Mouse (Mus musculus) midbrain, embryonic 12.5 days (tissue): Measurements from ENCODE around the gene Olfr38. TPM values are rescaled to one million over a fixed set of nuclear protein-coding genes. Genes with fewer than 3 reads are reported as not detected.
A peak's percentile ranks its signal among the peaks of the same experiment; 100 is the strongest.

ENCODE experiments used
- ATAC-seq: fragments of 200-750 bp; cut with Nextera tagmentation; 2 replicates; pipeline ENCODE4 v1.8.0; 2017; ENCODE audit warnings: low read depth, moderate TSS enrichment, moderate library complexity; ENCODE audit not compliant: low FRiP score
- H3K27ac ChIP-seq: fragments of 300-500 bp; sonication (generic); replicated peaks from 2 replicates; pipeline ENCODE4 v1.5.1; 2016; ENCODE audit warnings: mild to moderate bottlenecking
- H3K27me3 ChIP-seq: fragments of 300-500 bp; sonication (generic); 2 replicates; pipeline ENCODE4 v1.6.1; 2016; ENCODE audit warnings: mild to moderate bottlenecking
- H3K36me3 ChIP-seq: fragments of 300-500 bp; sonication (generic); 2 replicates; pipeline ENCODE4 v1.6.1; 2016
- H3K4me1 ChIP-seq: fragments of 300-500 bp; sonication (generic); 2 replicates; pipeline ENCODE4 v1.6.1; 2016
- H3K4me2 ChIP-seq: fragments of 300-500 bp; sonication (generic); replicated peaks from 2 replicates; pipeline ENCODE4 v1.6.1; 2016; ENCODE audit warnings: mild to moderate bottlenecking, moderate library complexity
- H3K4me3 ChIP-seq: fragments of 300-500 bp; sonication (generic); 2 replicates; pipeline ENCODE4 v1.5.1; 2016; ENCODE audit warnings: mild to moderate bottlenecking
- H3K9ac ChIP-seq: fragments of 300-500 bp; sonication (generic); replicated peaks from 2 replicates; pipeline ENCODE4 v1.6.1; 2016; ENCODE audit warnings: mild to moderate bottlenecking, moderate library complexity
- H3K9me3 ChIP-seq: fragments of 300-500 bp; sonication (generic); 2 replicates; pipeline ENCODE4 v1.6.1; 2016; ENCODE audit warnings: mild to moderate bottlenecking
- WGBS: fragments of 180-500 bp; shearing (Covaris S2); methylation state at CpG from one replicate; pipeline ENCODE4 v1.1.7; 2016; 5-methylcytosine and 5-hydroxymethylcytosine counted together
- polyA plus RNA-seq: library from polyadenylated mRNA; unstranded; fragments of >200 nt; fragmentation: Nextera tagmentation; extraction: Ambion mirVana; gene quantifications from 2 replicates; pipeline ENCODE4 v1.2.1, GENCODE M21; 2016

The Olfr38 gene
- polyA plus RNA-seq: not detected in 2 replicates

GRCm38 (mm10) chr6:42756104-42756503 is at the start of gene Olfr38:
Gene Olfr38, plus strand, starts transcription at chr6:42756404.
- Histone ChIP-seq H3K27me3 (no peaks in the 10 kb centered on the region), H3K9ac (no peak within 1 kb of the TSS), H3K36me3 (no peaks in the 10 kb centered on the region), H3K9me3 (no peaks in the 10 kb centered on the region), H3K27ac (no peak within 1 kb of the TSS), H3K4me1 (no peaks in the 10 kb centered on the region), H3K4me2 (no peak within 1 kb of the TSS), H3K4me3 (no peak within 1 kb of the TSS)
- no peak for ATAC-seq
- WGBS: 71% methylated on average over 1 of the region's 1 CpGs

DNA sequence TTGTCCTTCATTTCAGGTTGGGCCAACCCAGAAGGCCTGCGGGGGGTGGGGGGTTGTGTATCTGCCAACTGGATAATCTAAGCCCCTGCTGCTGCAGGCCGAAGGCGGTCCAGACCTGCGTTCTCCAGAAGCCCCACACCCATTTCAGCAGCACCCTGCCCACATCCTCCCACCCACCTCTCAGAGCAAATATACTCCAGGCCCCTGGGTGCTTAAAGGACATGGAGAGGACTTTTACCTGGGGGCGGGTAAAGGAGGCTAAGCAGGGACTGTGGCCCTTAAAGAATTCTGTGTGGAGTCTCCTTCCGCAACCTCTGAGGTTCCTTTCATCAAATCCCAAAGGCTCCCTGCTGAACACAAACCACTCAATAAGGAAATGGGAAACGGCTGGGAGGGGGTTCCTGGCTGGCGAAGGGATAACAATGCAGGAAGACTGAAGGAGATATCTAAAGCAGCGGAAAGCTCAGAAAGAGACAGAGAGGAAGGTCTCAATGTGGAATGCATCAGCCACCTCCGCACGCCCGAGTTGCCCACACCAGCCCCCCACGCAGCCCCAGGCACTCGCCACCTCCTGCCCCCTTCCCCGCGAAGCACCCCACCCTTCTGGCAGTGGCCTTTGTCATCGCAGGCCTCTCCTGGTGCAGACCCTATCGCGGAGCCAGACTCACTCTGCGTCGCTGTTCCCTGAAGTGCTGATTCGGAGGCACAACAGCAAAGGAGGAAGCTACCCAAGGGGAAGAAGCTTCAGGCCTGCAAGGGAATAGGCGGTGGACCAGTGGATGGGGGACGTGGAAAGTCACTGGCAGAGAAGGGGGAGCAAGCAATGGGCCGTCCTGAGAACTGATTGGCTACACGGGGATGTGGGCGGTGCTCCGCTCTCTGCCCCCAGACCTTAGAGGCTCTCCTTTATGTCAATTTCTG is 46.7 kb upstream of the Olfr38 start, which contains the start of gene Tcaf1:
Gene Tcaf1 (minus strand): TSS at position 798 of the 921 bp plus-strand sequence.
- H3K9me3 ChIP-seq: no peaks in the 10 kb centered on the region
- H3K9ac ChIP-seq: peak within 1 kb of the TSS; percentile 91
- WGBS: under 1% methylated on average over 28 of the region's 28 CpGs
- H3K36me3 ChIP-seq: no peaks in the 10 kb centered on the region
- peak; percentile 99 for ATAC-seq
- H3K4me1 ChIP-seq: peaks cover 15% of the 10 kb centered on the region
- peak within 1 kb of the TSS; percentile 96 for H3K27ac ChIP-seq
- peak within 1 kb of the TSS; percentile 80 for H3K4me3 ChIP-seq
- H3K4me2 ChIP-seq: peak within 1 kb of the TSS; percentile 69
- H3K27me3 ChIP-seq: no peaks in the 10 kb centered on the region

- ATAC-seq: no peak
- H3K27ac ChIP-seq: no peak overlapping the region
- no peak overlapping the region for H3K4me2 ChIP-seq
- H3K27me3 ChIP-seq: no peaks in the 10 kb centered on the region
- 73% methylated on average over 8 of the region's 8 CpGs for WGBS
- H3K4me1 ChIP-seq: peaks cover 4% of the 10 kb centered on the region; the same call in 1 of the 2 replicates
- no peaks in the 10 kb centered on the region for H3K36me3 ChIP-seq
- no peak overlapping the region for H3K9ac ChIP-seq
- no peaks in the 10 kb centered on the region for H3K9me3 ChIP-seq
- H3K4me3 ChIP-seq: no peak overlapping the region
Observed at GRCm38 (mm10) chr6:42714668-42715067, 41.5 kb upstream of the Olfr38 start.

DNA sequence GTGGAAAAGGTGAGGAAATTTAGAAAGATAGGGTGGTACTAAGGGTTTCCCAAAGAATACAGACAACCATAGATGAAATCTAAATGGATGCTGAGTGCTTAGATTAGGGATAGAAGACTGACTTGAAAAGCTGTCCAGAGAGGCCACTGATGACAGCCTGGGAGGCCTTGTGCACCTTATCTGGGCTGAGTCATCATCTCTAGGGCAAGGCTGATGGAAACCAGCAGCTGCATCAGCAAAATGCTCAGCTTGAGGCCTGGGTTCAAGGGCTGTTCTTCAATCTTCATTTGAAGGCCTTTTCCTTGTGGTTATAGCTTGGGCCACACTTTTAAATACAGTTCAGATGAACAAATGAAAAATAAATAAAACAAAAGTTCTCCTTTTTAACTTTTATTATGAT is 38.2 kb upstream of the Olfr38 start:
- Histone ChIP-seq H3K9ac (no peak overlapping the region), H3K27ac (no peak overlapping the region), H3K4me3 (no peak overlapping the region), H3K9me3 (no peaks in the 10 kb centered on the region), H3K36me3 (no peaks in the 10 kb centered on the region), H3K4me1 (peaks cover 4% of the 10 kb centered on the region; the same call in 1 of the 2 replicates), H3K27me3 (no peaks in the 10 kb centered on the region), H3K4me2 (no peak overlapping the region)
- no peak for ATAC-seq

DNA sequence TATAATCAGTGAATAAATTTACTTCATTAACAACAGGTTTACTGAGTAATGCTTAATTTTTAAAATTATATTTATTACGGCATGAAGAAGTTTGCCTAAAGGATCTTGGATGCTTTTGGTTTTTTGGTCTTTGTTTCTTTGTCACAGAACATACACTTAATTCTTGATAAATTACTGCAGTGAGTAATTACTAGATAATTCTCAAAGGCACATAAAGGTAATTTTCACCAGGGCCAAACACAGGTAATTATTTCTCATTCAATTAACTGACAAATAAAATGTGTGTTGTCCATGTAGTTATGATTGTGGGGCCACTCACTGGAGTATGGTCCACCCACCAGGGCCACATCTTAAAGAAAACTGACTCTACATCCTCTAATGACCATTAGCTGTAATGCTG is 17.1 kb upstream of the Olfr38 start, which contains the start of gene Olfr453:
Gene Olfr453 (plus strand): TSS at position 301 of the 400 bp plus-strand sequence.
- ATAC-seq: no peak
- Histone ChIP-seq H3K27ac (no peak within 1 kb of the TSS), H3K27me3 (no peaks in the 10 kb centered on the region), H3K36me3 (no peaks in the 10 kb centered on the region), H3K9ac (no peak within 1 kb of the TSS), H3K4me1 (no peaks in the 10 kb centered on the region), H3K4me2 (no peak within 1 kb of the TSS), H3K9me3 (no peaks in the 10 kb centered on the region), H3K4me3 (no peak within 1 kb of the TSS)
- WGBS: 95% methylated on average over 1 of the region's 1 CpGs

DNA sequence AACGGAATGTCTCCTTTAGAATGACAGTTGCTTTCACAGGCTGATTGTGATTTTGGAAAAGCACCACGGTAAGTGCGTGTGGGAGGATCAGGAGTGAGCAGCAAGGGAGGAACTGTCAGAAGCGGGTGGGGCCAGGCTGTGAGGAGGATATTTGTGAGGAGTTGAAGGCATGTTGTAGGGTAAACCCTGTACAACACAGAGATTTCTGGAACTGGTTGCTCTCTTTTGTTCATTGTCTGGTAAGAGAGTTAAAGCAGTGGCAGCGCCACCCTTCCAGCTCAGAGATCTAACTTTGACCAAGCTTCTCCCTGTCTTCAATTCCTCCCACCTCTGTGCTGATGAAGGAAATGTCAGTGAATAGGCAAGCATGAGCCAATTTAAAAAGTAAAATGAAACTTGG is 13.9 kb upstream of the Olfr38 start:
- ATAC-seq: no peak
- Histone ChIP-seq H3K9me3 (no peaks in the 10 kb centered on the region), H3K4me2 (no peak overlapping the region), H3K27ac (no peak overlapping the region), H3K9ac (no peak overlapping the region), H3K4me1 (no peaks in the 10 kb centered on the region), H3K27me3 (no peaks in the 10 kb centered on the region), H3K4me3 (no peak overlapping the region), H3K36me3 (no peaks in the 10 kb centered on the region)
- WGBS: 81% methylated on average over 5 of the region's 5 CpGs

GRCm38 (mm10) chr6:42747846-42748245 is 8.4 kb upstream of the Olfr38 start:
- H3K36me3 ChIP-seq: no peaks in the 10 kb centered on the region
- no peaks in the 10 kb centered on the region for H3K4me1 ChIP-seq
- H3K27ac ChIP-seq: no peak overlapping the region
- no peaks in the 10 kb centered on the region for H3K9me3 ChIP-seq
- no peak overlapping the region for H3K4me3 ChIP-seq
- no peak overlapping the region for H3K4me2 ChIP-seq
- no peaks in the 10 kb centered on the region for H3K27me3 ChIP-seq
- ATAC-seq: no peak
- H3K9ac ChIP-seq: no peak overlapping the region

GRCm38 (mm10) chr6:42777066-42777465 is 20.9 kb downstream of the Olfr38 start:
- H3K36me3 ChIP-seq: no peaks in the 10 kb centered on the region
- no peak overlapping the region for H3K4me3 ChIP-seq
- no peaks in the 10 kb centered on the region for H3K4me1 ChIP-seq
- H3K9ac ChIP-seq: no peak overlapping the region
- H3K4me2 ChIP-seq: no peak overlapping the region
- 97% methylated on average over 1 of the region's 1 CpGs for WGBS
- no peaks in the 10 kb centered on the region for H3K27me3 ChIP-seq
- no peak overlapping the region for H3K27ac ChIP-seq
- no peaks in the 10 kb centered on the region for H3K9me3 ChIP-seq
- ATAC-seq: no peak

DNA sequence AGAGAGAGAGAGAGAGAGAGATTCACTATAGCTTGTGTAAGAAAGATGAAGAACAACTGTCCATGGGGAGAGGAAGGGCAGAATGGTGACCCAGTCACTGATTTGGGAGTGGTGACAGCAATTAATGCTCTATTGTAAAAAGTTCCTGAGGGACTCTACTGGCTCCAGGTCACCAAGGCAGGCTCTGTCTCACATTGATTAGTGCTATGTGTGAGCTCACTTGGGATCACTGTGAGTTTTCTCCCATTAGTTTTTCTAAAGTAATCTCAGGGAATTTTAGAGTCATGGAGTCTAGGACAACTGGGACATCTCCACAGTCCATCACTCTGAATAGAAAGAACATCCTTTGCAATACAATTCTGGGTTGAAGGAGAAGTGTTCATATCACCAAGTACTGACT is 28.6 kb downstream of the Olfr38 start, which contains the start of gene Olfr452:
Gene Olfr452 (plus strand): TSS at position 301 of the 400 bp plus-strand sequence.
- Histone ChIP-seq H3K9ac (no peak within 1 kb of the TSS), H3K4me2 (no peak within 1 kb of the TSS), H3K27ac (no peak within 1 kb of the TSS), H3K9me3 (no peaks in the 10 kb centered on the region), H3K36me3 (no peaks in the 10 kb centered on the region), H3K27me3 (no peaks in the 10 kb centered on the region), H3K4me1 (no peaks in the 10 kb centered on the region), H3K4me3 (no peak within 1 kb of the TSS)
- ATAC-seq: no peak

DNA sequence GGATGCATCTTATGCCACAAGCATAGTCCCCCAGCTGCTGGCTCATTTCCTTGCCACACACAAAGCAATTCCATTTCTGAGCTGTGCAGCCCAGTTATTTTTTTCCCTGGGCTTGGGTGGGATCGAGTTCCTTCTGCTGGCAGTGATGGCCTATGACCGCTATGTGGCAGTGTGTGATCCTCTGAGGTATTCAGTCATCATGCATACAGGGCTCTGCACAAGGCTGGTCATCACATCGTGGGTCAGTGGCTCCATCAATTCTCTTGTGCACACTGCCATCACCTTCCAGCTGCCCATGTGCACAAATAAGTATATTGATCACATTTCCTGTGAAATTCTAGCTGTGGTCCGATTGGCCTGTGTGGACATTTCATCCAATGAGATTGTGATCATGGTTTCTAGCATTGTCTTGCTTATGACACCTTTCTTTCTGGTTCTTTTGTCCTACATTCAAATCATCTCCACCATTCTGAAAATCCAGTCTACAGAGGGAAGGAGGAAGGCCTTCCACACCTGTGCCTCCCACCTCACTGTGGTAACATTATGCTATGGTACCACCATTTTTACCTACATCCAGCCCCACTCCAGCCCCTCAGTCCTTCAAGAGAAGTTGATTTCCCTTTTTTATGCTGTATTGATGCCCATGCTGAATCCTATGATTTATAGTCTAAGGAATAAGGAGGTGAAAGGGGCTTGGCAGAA is 34.2 kb downstream of the Olfr38 start:
- 51% methylated on average over 4 of the region's 4 CpGs for WGBS
- no peaks in the 10 kb centered on the region for H3K27me3 ChIP-seq
- H3K9me3 ChIP-seq: no peaks in the 10 kb centered on the region
- H3K36me3 ChIP-seq: no peaks in the 10 kb centered on the region
- no peak overlapping the region for H3K4me2 ChIP-seq
- peak; percentile 68; the same call in 1 of the 2 replicates for ATAC-seq
- H3K4me3 ChIP-seq: no peak overlapping the region
- H3K4me1 ChIP-seq: no peaks in the 10 kb centered on the region
- no peak overlapping the region for H3K9ac ChIP-seq
- no peak overlapping the region for H3K27ac ChIP-seq

GRCm38 (mm10) chr6:42790949-42791556 is 34.8 kb downstream of the Olfr38 start:
- Histone ChIP-seq H3K4me1 (no peaks in the 10 kb centered on the region), H3K4me3 (no peak overlapping the region), H3K27ac (no peak overlapping the region), H3K4me2 (no peak overlapping the region), H3K9me3 (no peaks in the 10 kb centered on the region), H3K36me3 (no peaks in the 10 kb centered on the region), H3K9ac (no peak overlapping the region), H3K27me3 (no peaks in the 10 kb centered on the region)
- 80% methylated on average over 9 of the region's 9 CpGs for WGBS
- ATAC-seq: no peak

DNA sequence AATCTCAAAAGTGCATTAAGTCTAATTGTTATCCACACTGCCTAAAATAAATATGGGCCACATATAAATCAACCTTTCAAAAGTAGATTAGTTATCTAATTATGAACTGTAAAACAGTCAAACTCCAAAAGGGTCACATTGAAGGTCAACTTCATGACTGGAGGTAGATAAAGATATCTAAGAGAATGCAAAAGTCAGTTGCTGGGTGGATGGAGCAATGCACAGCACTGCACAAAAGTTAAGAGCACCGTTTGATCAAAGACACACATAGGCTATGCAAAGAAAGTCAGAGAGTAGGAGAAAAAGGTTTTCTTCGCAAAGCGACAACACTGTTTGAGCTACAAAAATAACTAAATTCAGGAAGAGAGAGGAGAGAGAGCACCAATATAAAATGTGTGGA is 38.8 kb downstream of the Olfr38 start:
- no peaks in the 10 kb centered on the region for H3K36me3 ChIP-seq
- H3K9ac ChIP-seq: no peak overlapping the region
- H3K9me3 ChIP-seq: no peaks in the 10 kb centered on the region
- no peak overlapping the region for H3K4me3 ChIP-seq
- ATAC-seq: no peak
- WGBS: 90% methylated on average over 3 of the region's 3 CpGs
- no peak overlapping the region for H3K27ac ChIP-seq
- no peaks in the 10 kb centered on the region for H3K27me3 ChIP-seq
- no peak overlapping the region for H3K4me2 ChIP-seq
- no peaks in the 10 kb centered on the region for H3K4me1 ChIP-seq
